Mouse (Mus musculus) liver, postnatal 0 days (tissue): ENCODE measurements at regions not wholly inside any gene's neighbourhood (a gene's known extent, or its start where the extent isn't known, plus 50 kb on each side); places are given as distances from the start of the nearest gene placed in this dataset.

Experiments
- ATAC-seq: fragments of 200-750 bp; cut with Nextera tagmentation; 2 replicates; pipeline ENCODE4 v1.8.0; 2017; ENCODE audit warnings: mild to moderate bottlenecking, moderate library complexity
- DNase-seq: peaks from one replicate; pipeline ENCODE4 v3.0.0-alpha.2; 2016
- H3K27ac ChIP-seq: fragments of 300-500 bp; sonication (generic); 2 replicates; pipeline ENCODE4 v1.5.1; 2014; ENCODE audit warnings: antibody characterized with exemption, moderate library complexity, mild to moderate bottlenecking, low read depth
- H3K27me3 ChIP-seq: fragments of 300-500 bp; sonication (generic); 2 replicates; pipeline ENCODE4 v1.6.1; 2014; ENCODE audit warnings: low read length, control low read depth, mixed read lengths; ENCODE audit not compliant: insufficient read depth
- H3K36me3 ChIP-seq: fragments of 300-500 bp; sonication (generic); replicated peaks from 2 replicates; pipeline ENCODE4 v1.6.1; 2014; ENCODE audit warnings: mild to moderate bottlenecking, control low read depth, low read length, moderate library complexity, mixed read lengths; ENCODE audit not compliant: insufficient read depth
- H3K4me1 ChIP-seq: fragments of 300-500 bp; sonication (generic); 2 replicates; pipeline ENCODE4 v1.6.1; 2014; ENCODE audit warnings: antibody characterized with exemption, mild to moderate bottlenecking, control low read depth; ENCODE audit not compliant: insufficient read depth
- H3K4me2 ChIP-seq: fragments of 300-500 bp; sonication (generic); 2 replicates; pipeline ENCODE4 v1.6.1; 2014; ENCODE audit warnings: low read depth, mild to moderate bottlenecking, low read length, moderate library complexity, mixed read lengths
- H3K4me3 ChIP-seq: fragments of 300-500 bp; sonication (generic); 2 replicates; pipeline ENCODE4 v1.5.1; 2014; ENCODE audit warnings: low read depth, low read length
- H3K9ac ChIP-seq: fragments of 300-500 bp; sonication (generic); replicated peaks from 2 replicates; pipeline ENCODE4 v1.6.1; 2014; ENCODE audit warnings: mild to moderate bottlenecking, moderate library complexity
- H3K9me3 ChIP-seq: fragments of 300-500 bp; sonication (generic); 2 replicates; pipeline ENCODE4 v1.6.1; 2016; ENCODE audit warnings: mild to moderate bottlenecking, control low read depth, low read length, mixed read lengths
- CTCF ChIP-seq: sonication (generic); IDR thresholded peaks from 2 replicates; pipeline ENCODE4 v1.5.1; 2016; ENCODE audit warnings: antibody characterized with exemption, low read depth
- EP300 ChIP-seq: IDR thresholded peaks from 2 replicates; pipeline ENCODE4 v1.6.1; 2016; ENCODE audit warnings: antibody characterized with exemption, low read depth, mild to moderate bottlenecking
- WGBS: fragments of 180-500 bp; shearing (Covaris S2); extraction: QIAGEN DNeasy Blood & Tissue Kit; methylation state at CpG from one replicate; pipeline ENCODE4 v1.1.7; 2014; ENCODE audit not compliant: insufficient replicate concordance; 5-methylcytosine and 5-hydroxymethylcytosine counted together

- 0 out of 2 replicates have a peak, but pooled peaks cover 4% of the 10 kb centered on the region for H3K4me1 ChIP-seq
- no peaks in the 10 kb centered on the region for H3K9me3 ChIP-seq
- H3K27ac ChIP-seq = no peak overlapping the region
- DNase-seq (no peak), ATAC-seq (no peak)
- no peaks in the 10 kb centered on the region for H3K36me3 ChIP-seq
- H3K4me3 ChIP-seq = no peak overlapping the region
- no peak overlapping the region for H3K9ac ChIP-seq
- 57% methylated on average over 4 of the region's 4 CpGs for WGBS
- TF ChIP-seq CTCF (no peak), EP300 (no peak)
- H3K4me2 ChIP-seq = no peak overlapping the region
- no peaks in the 10 kb centered on the region for H3K27me3 ChIP-seq
Measured at GRCm38 (mm10) chr2:173349910-173350309, 73.6 kb upstream of the Pmepa1 start.

DNA sequence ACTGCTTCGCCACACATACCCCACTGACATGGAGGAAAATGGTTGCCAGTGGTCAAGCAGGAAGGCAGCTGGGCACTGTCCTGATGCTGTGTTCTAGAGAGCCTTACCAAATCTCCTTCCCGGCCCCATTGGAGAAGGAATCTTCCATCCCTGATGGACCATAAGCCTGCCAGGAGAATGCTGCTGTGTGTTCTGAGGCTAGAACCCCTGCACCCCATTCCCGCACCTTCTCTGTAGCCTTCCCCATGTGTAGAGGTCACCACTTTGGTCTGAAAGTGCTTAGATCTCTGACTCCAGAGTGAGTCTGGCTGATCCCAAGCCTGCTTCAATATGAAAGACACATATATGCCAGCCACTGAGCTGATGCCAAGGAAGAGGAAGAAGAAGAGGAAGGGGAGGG is 74.1 kb upstream of the Pmepa1 start:
- ATAC-seq (no peak), DNase-seq (no peak)
- Histone ChIP-seq H3K4me3 (no peak overlapping the region), H3K27me3 (no peaks in the 10 kb centered on the region), H3K36me3 (no peaks in the 10 kb centered on the region), H3K27ac (no peak overlapping the region), H3K9me3 (no peaks in the 10 kb centered on the region), H3K4me2 (no peak overlapping the region), H3K9ac (no peak overlapping the region), H3K4me1 (0 out of 2 replicates have a peak, but pooled peaks cover 4% of the 10 kb centered on the region)
- no peak for TF ChIP-seq CTCF
- no peak for TF ChIP-seq EP300
- 70% methylated on average over 3 of the region's 3 CpGs for WGBS

DNA sequence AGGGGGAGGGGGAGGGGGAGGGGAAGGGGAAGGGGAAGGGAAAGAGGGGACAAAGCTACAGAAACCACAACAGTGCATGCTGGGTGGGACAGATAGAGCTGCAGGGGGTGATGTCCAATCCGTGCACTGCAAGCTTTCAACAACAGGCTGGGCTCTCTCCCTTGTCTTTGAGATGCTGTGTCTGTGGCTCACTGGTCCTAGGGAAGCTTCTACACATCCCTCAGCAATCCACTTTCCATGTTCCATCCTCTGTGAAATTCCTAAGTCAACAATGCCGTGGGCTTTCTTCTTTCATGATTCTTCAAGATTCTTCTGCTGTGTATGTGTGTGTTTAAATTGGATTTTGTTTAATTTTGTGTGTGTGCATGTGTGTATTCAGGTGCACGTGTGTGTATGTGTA is 74.5 kb upstream of the Pmepa1 start:
- no peak overlapping the region for H3K9ac ChIP-seq
- H3K9me3 ChIP-seq = no peaks in the 10 kb centered on the region
- H3K27ac ChIP-seq = no peak overlapping the region
- H3K4me2 ChIP-seq = no peak overlapping the region
- TF ChIP-seq EP300 (no peak), CTCF (no peak)
- DNase-seq (no peak), ATAC-seq (no peak)
- 58% methylated on average over 3 of the region's 3 CpGs for WGBS
- H3K4me3 ChIP-seq = no peak overlapping the region
- H3K27me3 ChIP-seq = no peaks in the 10 kb centered on the region
- 0 out of 2 replicates have a peak, but pooled peaks cover 4% of the 10 kb centered on the region for H3K4me1 ChIP-seq
- H3K36me3 ChIP-seq = no peaks in the 10 kb centered on the region

- WGBS = 54% methylated on average over 18 of the region's 18 CpGs
- DNase-seq (no peak), ATAC-seq (no peak)
- no peak for TF ChIP-seq CTCF
- H3K4me2 ChIP-seq = no peak overlapping the region
- H3K27ac ChIP-seq = peak overlapping the region; percentile 44; the same call in 1 of the 2 replicates
- no peaks in the 10 kb centered on the region for H3K36me3 ChIP-seq
- no peaks in the 10 kb centered on the region for H3K9me3 ChIP-seq
- no peak overlapping the region for H3K4me3 ChIP-seq
- no peaks in the 10 kb centered on the region for H3K27me3 ChIP-seq
- H3K4me1 ChIP-seq = 0 out of 2 replicates have a peak, but pooled peaks cover 4% of the 10 kb centered on the region
- no peak overlapping the region for H3K9ac ChIP-seq
Measured at GRCm38 (mm10) chr2:173351831-173352755, 75.8 kb upstream of the Pmepa1 start.

DNA sequence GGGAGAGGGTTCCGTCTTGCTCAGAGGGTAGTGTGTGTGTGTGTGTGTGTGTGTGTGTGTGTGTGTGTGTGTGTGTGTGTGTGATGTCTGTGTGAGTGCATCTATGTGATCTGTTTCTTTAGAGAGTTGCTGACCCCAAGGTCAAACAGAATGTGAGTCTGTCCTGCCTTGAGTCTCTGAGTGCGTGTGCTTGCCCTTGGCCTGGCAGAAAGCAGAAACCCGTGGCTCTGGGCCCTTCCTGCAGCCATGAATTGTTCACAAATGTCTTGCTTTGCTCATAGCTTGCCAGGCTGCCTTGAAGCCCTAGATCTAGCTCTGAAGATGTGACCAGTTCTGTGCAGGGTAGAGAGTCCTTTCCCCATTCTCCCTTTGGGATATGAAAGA is 76.4 kb upstream of the Pmepa1 start:
- Histone ChIP-seq H3K36me3 (no peaks in the 10 kb centered on the region), H3K9ac (no peak overlapping the region), H3K4me2 (no peak overlapping the region), H3K27me3 (no peaks in the 10 kb centered on the region), H3K9me3 (no peaks in the 10 kb centered on the region), H3K27ac (no peak overlapping the region), H3K4me1 (0 out of 2 replicates have a peak, but pooled peaks cover 4% of the 10 kb centered on the region), H3K4me3 (no peak overlapping the region)
- ATAC-seq (no peak), DNase-seq (no peak)
- 57% methylated on average over 3 of the region's 3 CpGs for WGBS
- TF ChIP-seq CTCF = no peak
- TF ChIP-seq EP300 = no peak

DNA sequence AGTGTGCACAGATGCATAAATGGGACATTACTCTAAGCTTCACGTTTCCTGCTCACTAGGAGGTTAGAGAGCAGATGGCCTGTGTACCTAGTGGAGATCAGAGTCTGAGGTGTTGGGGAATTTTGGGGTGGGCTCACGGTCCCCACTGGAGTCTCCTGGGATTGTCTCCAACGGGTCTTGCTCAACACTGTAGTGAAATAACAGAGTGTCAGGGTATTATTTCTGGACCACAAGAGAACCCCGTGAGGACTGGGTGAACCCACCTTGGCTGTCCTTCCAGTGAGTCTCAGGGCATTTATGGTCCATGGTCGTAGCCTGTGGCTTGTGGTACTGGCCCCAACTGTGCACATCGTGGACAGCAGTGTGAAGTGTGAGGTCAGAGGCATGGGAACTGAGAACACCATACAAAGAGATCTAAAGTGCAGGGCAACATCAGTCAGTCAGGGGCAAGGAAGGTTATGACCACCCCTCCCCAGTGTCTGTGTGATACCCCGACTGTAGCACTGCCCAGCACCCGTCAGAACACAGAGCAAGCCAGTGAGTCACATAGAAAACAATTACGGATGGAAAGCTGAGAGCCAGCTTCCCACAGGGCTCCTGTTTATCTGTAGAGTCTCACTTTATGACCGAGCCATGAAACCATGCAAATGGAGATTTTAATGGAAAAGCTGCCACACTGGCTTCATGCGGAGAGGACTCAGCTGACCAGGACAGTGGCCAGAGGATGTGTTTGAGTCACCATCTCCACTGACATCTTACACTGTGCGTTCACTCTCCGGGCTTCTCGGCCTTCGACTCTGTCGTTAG is 77.3 kb upstream of the Pmepa1 start:
- H3K4me1 ChIP-seq = 0 out of 2 replicates have a peak, but pooled peaks cover 4% of the 10 kb centered on the region
- 78% methylated on average over 16 of the region's 16 CpGs for WGBS
- DNase-seq (no peak), ATAC-seq (no peak)
- no peaks in the 10 kb centered on the region for H3K36me3 ChIP-seq
- no peaks in the 10 kb centered on the region for H3K27me3 ChIP-seq
- TF ChIP-seq EP300 = no peak
- no peaks in the 10 kb centered on the region for H3K9me3 ChIP-seq
- no peak overlapping the region for H3K9ac ChIP-seq
- no peak overlapping the region for H3K4me3 ChIP-seq
- no peak overlapping the region for H3K4me2 ChIP-seq
- H3K27ac ChIP-seq = no peak overlapping the region
